Mouse (Mus musculus) frontal cortex, adult 2 months (tissue): ENCODE results near the gene Usp24. TPM values are rescaled to one million over a fixed set of nuclear protein-coding genes. Genes with fewer than 3 reads are reported as not detected.
"Not testable (repeated sequence)": the region's sequence is repeated elsewhere in the genome, so short reads cannot be mapped to it uniquely, and the experiment has no call there.

Source experiments
- DNase-seq, 2 experiments: peaks; one replicate each; pipeline ENCODE4 v3.0.0; 2022; ENCODE audit warnings: low spot score in 1 of 2; ENCODE audit errors: extremely low spot score in 1 of 2
- polyA plus RNA-seq: library from polyadenylated mRNA; depleted of rRNA; stranded (reverse); fragments of >200 nt; gene quantifications from 2 replicates; pipeline ENCODE4 v1.2.3, GENCODE M21; 2012

Usp24 gene
- polyA plus RNA-seq, 1 experiment = 19.9 TPM

GRCm38 (mm10) chr4:106317179-106318055 lies 1.4 kb downstream of the Usp24 start:
- peak in 1 of 2 experiments; percentile 31 for DNase-seq

- DNase-seq = no peak
Measured at GRCm38 (mm10) chr4:106318208-106318607, 2.2 kb downstream of the Usp24 start.

- DNase-seq = no peak
Measured at GRCm38 (mm10) chr4:106318976-106319375, 3.0 kb downstream of the Usp24 start.

GRCm38 (mm10) chr4:106322846-106323245 lies 6.8 kb downstream of the Usp24 start:
- no peak for DNase-seq

- no peak for DNase-seq
Measured at GRCm38 (mm10) chr4:106323318-106323717, 7.3 kb downstream of the Usp24 start.

- no peak for DNase-seq
Measured at GRCm38 (mm10) chr4:106327436-106327835, 11.4 kb downstream of the Usp24 start.

GRCm38 (mm10) chr4:106328704-106329103 lies 12.7 kb downstream of the Usp24 start:
- DNase-seq = no peak

GRCm38 (mm10) chr4:106329171-106329570 lies 13.2 kb downstream of the Usp24 start:
- not testable (repeated sequence) for DNase-seq

GRCm38 (mm10) chr4:106330371-106330819 lies 14.4 kb downstream of the Usp24 start:
- no peak for DNase-seq

GRCm38 (mm10) chr4:106333071-106333470 lies 17.1 kb downstream of the Usp24 start:
- DNase-seq = no peak

- DNase-seq = no peak
Measured at GRCm38 (mm10) chr4:106333584-106333983, 17.6 kb downstream of the Usp24 start.

- DNase-seq = no peak
Measured at GRCm38 (mm10) chr4:106335858-106336257, 19.8 kb downstream of the Usp24 start.

GRCm38 (mm10) chr4:106347664-106348063 lies 31.7 kb downstream of the Usp24 start:
- no peak for DNase-seq

GRCm38 (mm10) chr4:106355025-106355424 lies 39.0 kb downstream of the Usp24 start:
- not testable (repeated sequence) for DNase-seq

GRCm38 (mm10) chr4:106370013-106370412 lies 54.0 kb downstream of the Usp24 start:
- no peak for DNase-seq

- peak; percentile 71 to 90 for DNase-seq
Measured at GRCm38 (mm10) chr4:106375857-106376256, 59.8 kb downstream of the Usp24 start.

- DNase-seq = no peak
Measured at GRCm38 (mm10) chr4:106378839-106379572, 63.0 kb downstream of the Usp24 start.

- DNase-seq = no peak
Measured at GRCm38 (mm10) chr4:106381131-106381530, 65.1 kb downstream of the Usp24 start.

GRCm38 (mm10) chr4:106389908-106390307 lies 73.9 kb downstream of the Usp24 start:
- peak in 1 of 2 experiments; percentile 22 for DNase-seq

- no peak for DNase-seq
Measured at GRCm38 (mm10) chr4:106409621-106410020, 93.6 kb downstream of the Usp24 start.

- no peak for DNase-seq
Measured at GRCm38 (mm10) chr4:106419256-106419655, 103.2 kb downstream of the Usp24 start.
